Mouse (Mus musculus) mouse embryonic stem cell (cell line): Measurements from ENCODE around the gene Lrit2.

Experiments
- in situ Hi-C, 2 experiments: fragments of 300-500 bp; cut with MboI; formaldehyde crosslinking; loops; 1 replicate in 1 of 2; 3 replicates in 1 of 2; pipeline ENCODE4 v1.14.3; 2019 to 2020; ENCODE audit warnings: low sequenced_read_pairs in 2 of 2, low pct_unique_long_range_greater_than_20kb in 1 of 2, mixed read lengths in 1 of 2; ENCODE audit not compliant: unreplicated experiment in 1 of 2

Gene Lrit2

DNA sequence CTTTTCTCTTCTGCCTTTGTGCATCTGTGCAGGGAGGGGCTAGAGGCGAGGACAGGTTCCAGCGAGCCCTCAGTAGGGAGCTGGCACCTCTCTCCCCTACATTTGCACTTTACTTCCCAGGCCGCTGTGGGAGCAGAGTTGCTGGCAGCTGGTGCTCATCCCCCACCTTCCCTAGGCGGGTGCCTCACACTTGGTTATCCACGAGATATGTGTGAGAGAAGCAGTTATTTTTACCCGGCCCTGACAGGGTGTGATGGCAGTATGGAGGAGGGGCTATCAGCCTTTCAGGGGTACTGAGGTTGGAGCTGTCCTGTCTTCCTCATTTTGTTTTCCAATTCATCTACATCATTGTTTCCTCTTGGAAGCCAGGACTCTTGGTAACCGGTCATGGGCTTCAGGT lies 38.1 kb downstream of the Lrit2 start:
- in situ Hi-C loops: no loop called here

DNA sequence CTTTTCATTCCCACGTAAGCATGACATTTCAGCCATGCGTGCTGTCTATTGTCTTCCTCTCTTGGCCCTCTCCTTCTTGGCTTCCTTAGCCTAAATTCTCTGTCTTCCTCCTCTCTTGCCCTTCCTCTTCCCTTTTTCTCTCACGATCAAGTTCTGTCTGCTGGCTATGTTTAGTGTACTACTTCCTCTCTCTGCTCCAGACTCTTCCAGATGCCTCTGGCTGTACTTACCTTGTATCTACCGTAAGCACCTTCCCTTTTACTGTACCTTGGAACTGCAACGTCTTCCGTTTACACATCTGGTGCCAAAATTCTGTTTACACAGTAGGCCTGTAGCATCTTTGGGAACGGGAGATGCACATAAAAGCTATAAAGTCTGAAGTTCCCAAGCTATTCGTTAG lies 41.7 kb downstream of the Lrit2 start:
- in situ Hi-C loops: no loop called here

DNA sequence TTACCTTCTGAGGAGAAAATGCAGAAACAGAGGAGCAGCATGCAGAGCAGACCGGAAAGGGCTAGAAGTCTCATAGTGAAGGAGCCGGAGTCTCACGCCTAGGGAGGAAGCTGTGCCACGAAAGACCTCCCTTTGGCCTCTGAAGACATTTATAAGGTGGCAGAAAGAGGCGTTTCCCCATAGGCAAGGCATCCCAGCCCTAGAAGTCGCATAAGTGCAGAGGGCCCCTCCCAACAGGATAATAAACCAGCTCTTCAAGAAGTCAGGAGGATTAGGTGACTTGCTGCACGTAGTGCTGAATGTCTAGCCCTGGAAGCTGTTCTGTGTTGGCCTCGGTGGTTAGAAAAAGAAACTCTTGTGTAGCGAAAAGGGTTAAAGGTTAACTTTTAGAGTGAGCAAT lies 42.2 kb downstream of the Lrit2 start:
- in situ Hi-C loops: no loop called here

DNA sequence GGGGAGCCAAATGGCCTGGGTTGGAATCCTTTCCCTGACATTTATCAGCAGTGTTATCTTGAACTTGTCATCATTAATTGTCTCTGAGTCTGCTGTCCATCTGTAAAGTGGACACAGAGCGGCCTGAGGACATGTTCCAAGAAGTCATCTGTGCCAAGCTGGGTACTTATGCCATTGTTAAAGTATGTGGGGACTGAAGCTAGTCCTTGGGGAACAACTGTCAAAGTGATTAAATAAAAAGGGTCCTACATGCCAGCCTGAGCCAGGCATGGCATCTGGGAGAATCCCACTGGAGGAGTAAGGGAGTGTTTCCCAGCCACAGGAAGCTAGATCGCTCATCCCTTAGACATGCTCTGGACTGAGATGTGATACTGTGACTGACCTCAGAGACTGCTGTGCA lies 42.7 kb downstream of the Lrit2 start:
- in situ Hi-C loops: no loop called here

DNA sequence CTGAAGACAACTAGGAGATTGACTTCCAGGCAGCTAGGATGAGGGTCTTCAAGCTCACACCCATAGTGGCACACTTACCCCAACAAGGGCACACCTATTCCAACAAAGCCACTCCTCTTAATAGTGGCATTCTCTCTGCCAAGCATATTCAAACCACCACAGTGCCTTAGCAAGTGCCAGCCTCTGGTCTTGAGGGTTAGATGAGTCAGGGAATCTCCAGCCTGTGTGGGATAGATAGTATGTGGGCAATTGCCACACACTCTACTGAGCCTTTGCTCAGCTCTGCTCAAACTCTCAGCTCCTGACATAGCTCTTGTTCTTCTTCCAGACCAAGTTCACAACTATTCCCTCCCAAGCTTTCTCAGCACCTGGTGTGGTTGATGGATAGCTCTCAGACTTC lies 43.6 kb downstream of the Lrit2 start:
- in situ Hi-C loops: no loop called here

DNA sequence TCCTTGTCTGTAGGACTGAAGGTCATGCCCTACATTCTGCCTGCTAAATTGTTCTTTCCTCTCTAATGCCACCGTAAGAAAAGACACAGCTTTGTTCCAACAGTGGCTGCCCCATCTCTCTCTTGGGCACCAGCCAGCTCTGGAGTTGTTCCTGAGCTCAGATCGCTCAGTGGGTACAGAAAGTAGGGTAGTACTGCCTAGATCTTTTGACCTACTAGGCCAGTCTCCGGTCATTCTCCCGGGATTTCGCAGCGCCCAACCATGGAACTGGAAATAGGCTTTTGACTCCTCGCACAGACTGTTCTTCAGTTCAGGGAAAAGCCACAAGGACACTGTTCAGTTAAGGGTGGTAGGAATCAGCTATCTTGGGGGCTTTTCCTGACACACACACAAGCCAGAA lies 45.2 kb downstream of the Lrit2 start:
- in situ Hi-C loops: no loop called here

DNA sequence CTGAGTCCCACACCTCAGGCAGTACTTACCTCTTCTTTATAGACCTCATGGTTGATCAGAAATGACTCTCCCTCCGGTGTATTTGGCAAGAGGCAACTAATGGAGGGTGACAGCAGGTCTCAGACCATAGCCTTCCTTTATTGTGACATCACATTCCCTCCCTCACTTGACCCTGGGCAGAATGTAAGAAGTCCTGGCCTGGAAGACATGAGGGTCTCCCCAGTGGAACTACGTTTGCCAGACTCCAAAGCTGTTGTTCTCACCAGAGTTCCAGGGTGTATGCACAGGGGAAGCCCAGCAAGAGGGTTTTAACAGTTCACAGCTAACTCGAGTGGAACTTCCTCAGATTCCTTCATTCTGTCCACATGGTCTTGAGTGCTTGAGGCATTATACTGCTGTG lies 46.2 kb downstream of the Lrit2 start, which contains the start of gene 2610528A11Rik:
2610528A11Rik (minus strand) TSS at position 101 of the 400 bp plus-strand sequence.
- in situ Hi-C loops: no loop called here

DNA sequence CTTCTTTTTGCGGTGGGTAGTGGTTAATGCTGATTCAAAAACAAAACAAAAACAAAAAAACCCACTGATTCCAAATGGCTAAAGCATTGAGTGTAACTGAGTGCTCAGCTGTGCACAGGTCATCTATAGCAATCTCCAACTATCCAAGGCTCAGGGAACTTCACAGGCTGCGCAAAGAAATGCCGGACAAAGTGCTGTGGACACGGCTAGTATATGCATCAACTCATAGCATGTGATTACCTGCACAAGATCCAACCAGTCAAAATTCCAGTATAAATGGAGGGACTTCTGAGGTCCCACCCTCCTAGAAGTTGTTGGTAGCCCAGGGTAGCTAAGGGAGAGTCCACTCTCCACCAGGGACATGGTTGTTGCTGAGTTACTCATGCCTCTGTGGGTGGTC lies 51.5 kb downstream of the Lrit2 start:
- in situ Hi-C loops: no loop called here
